Mouse (Mus musculus) testis, adult 2 months (tissue): ENCODE data around the gene Tanc1. TPM values are rescaled to one million over a fixed set of nuclear protein-coding genes. Genes with fewer than 3 reads are reported as not detected.

Source experiments
- H3K27ac ChIP-seq: fragments of 200-500 bp; 2 replicates; pipeline ENCODE4 v1.5.1; 2012; ENCODE audit warnings: low read depth, low read length; ENCODE audit not compliant: control insufficient read depth, insufficient read depth
- H3K27me3 ChIP-seq: fragments of 200-500 bp; 2 replicates; pipeline ENCODE4 v1.6.1; 2012; ENCODE audit warnings: mild to moderate bottlenecking, low read length, moderate library complexity; ENCODE audit not compliant: control insufficient read depth, insufficient read depth
- H3K36me3 ChIP-seq: fragments of 200-500 bp; 2 replicates; pipeline ENCODE4 v1.6.1; 2012; ENCODE audit warnings: mild to moderate bottlenecking, low read length; ENCODE audit not compliant: control insufficient read depth, insufficient read depth
- H3K4me1 ChIP-seq: fragments of 200-500 bp; 2 replicates; pipeline ENCODE4 v1.6.1; 2012; ENCODE audit warnings: low read length; ENCODE audit not compliant: control insufficient read depth, insufficient read depth
- H3K4me3 ChIP-seq: fragments of 200-500 bp; 2 replicates; pipeline ENCODE4 v1.5.1; 2012; ENCODE audit warnings: low read depth, mild to moderate bottlenecking, low read length, moderate library complexity, mixed read lengths; ENCODE audit not compliant: control insufficient read depth
- CTCF ChIP-seq: fragments of 200-500 bp; IDR thresholded peaks from 2 replicates; pipeline ENCODE4 v1.5.1; 2012; ENCODE audit warnings: low read depth, mild to moderate bottlenecking, inconsistent platforms, low read length, moderate library complexity; ENCODE audit not compliant: control insufficient read depth, insufficient read depth, insufficient replicate concordance
- POLR2A ChIP-seq: fragments of 200-500 bp; IDR thresholded peaks from 2 replicates; pipeline ENCODE4 v1.6.1; 2012; ENCODE audit warnings: low read depth, mild to moderate bottlenecking, inconsistent platforms, low read length, moderate library complexity; ENCODE audit not compliant: control insufficient read depth
- polyA plus RNA-seq: library from polyadenylated mRNA; depleted of rRNA; stranded (reverse); fragments of >200 nt; gene quantifications from 2 replicates; pipeline ENCODE4 v1.2.3, GENCODE M21; 2012

Tanc1 gene
- polyA plus RNA-seq, 1 experiment = 7.0 TPM

GRCm38 (mm10) chr2:59587387-59588095 is 24.3 kb upstream of the Tanc1 start:
- TF ChIP-seq POLR2A (no peak), CTCF (no peak)
- no peaks in the 10 kb centered on the region for H3K27me3 ChIP-seq

DNA sequence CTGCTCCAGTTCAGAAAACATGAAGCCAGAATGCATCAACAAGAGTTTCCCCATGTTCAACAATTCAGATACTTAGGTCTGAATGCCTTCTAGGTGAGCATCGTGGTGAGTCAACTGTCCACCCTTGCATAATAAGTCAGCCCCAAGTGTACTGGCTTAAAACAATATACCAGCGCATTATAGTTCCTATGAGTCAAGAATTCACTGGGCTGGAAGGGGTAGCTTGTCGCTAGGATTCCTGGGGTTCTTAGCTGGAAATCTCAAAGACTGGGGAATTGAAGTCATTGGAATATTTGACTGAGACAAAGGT is 23.8 kb upstream of the Tanc1 start:
- no peaks in the 10 kb centered on the region for H3K36me3 ChIP-seq
- no peak overlapping the region for H3K4me3 ChIP-seq
- H3K27ac ChIP-seq = no peak overlapping the region
- TF ChIP-seq POLR2A (no peak), CTCF (no peak)
- H3K4me1 ChIP-seq = peaks cover 4% of the 10 kb centered on the region
- no peaks in the 10 kb centered on the region for H3K27me3 ChIP-seq

More at GRCm38 (mm10) chr2:59587387-59588095, 24.3 kb upstream of the Tanc1 start:
- Histone ChIP-seq H3K4me3 (no peak overlapping the region), H3K27ac (no peak overlapping the region), H3K4me1 (peaks cover 4% of the 10 kb centered on the region), H3K36me3 (no peaks in the 10 kb centered on the region)

DNA sequence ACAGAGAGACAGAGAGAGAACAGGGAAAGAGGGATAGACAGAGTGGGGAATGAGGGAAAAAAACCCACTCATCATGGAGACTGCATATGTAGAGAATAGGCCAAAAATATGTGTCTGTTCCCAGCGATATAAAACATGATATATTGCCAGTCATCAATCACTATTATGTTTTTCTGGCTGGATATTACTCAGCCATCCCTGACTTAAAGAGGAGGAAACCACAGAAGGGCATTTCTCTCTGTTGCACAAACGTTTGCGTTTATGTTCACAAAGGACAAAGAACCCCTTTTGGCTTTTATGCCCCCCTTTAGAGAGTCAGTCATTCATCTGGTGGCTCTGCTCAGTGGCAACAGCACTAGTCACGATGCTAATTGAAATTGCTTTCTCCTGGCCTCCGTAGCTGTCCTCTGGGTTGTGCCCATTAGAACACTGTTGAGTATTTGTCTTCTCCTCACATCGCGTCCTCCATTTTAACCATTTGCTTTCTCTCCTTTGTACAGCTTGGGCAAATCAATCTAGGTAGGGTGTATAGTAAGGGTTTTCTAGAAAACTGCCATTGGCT is 18.4 kb upstream of the Tanc1 start:
- Histone ChIP-seq H3K4me3 (no peak overlapping the region), H3K27ac (no peak overlapping the region), H3K36me3 (no peaks in the 10 kb centered on the region), H3K27me3 (no peaks in the 10 kb centered on the region), H3K4me1 (peaks cover 4% of the 10 kb centered on the region)
- no peak for TF ChIP-seq CTCF
- no peak for TF ChIP-seq POLR2A

- Histone ChIP-seq H3K4me1 (peaks cover 4% of the 10 kb centered on the region), H3K27me3 (no peaks in the 10 kb centered on the region), H3K36me3 (no peaks in the 10 kb centered on the region), H3K4me3 (no peak overlapping the region), H3K27ac (no peak overlapping the region)
- TF ChIP-seq CTCF (no peak), POLR2A (no peak)
Observed at GRCm38 (mm10) chr2:59594095-59594494, 17.7 kb upstream of the Tanc1 start.

DNA sequence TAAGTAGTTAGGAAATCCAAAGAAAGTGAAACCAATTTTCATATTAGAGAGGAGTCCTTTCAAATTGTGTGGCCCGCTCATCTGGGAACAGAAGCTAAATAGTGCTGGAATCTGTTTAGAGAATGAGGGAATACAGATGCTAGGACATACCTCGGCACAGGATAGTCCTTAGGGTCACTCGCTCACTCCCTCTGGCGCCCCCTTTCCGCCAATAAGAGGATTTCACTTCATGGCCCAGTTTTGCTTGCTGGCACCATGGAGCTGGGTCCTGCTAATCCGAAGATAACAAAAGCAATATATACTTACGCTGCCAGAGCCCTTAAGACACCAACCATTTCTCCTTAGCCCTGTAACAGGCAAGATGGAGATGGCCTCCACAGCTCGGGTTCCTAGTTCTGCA is 15.3 kb upstream of the Tanc1 start:
- Histone ChIP-seq H3K4me3 (no peak overlapping the region), H3K4me1 (no peaks in the 10 kb centered on the region), H3K27me3 (no peaks in the 10 kb centered on the region), H3K36me3 (no peaks in the 10 kb centered on the region), H3K27ac (no peak overlapping the region)
- TF ChIP-seq CTCF (peak; percentile 52; the same call in 1 of the 2 replicates), POLR2A (no peak)

DNA sequence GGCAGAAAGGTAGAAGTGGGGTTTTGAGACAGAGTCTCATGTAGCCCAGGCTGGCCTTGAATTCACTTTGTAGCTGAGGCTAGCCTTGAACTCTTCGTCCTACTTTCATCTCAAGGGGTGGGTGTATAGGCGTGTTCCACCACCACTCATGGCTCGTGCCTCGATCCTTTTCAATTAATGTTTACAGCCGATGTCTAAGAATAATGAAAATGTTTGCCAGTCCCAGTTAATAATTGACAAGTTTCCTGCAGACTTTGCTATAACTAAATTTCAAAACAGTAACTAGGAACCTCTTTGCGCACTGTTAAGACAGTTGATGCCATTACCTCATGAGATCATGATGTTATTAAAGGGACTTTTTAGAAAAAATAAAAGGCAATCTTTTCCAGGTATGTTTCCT is 13.6 kb upstream of the Tanc1 start:
- H3K36me3 ChIP-seq = no peaks in the 10 kb centered on the region
- no peak overlapping the region for H3K4me3 ChIP-seq
- H3K27me3 ChIP-seq = no peaks in the 10 kb centered on the region
- no peak overlapping the region for H3K27ac ChIP-seq
- no peak for TF ChIP-seq POLR2A
- no peak for TF ChIP-seq CTCF
- no peaks in the 10 kb centered on the region for H3K4me1 ChIP-seq

- H3K27me3 ChIP-seq = no peaks in the 10 kb centered on the region
- no peaks in the 10 kb centered on the region for H3K4me1 ChIP-seq
- no peaks in the 10 kb centered on the region for H3K36me3 ChIP-seq
- H3K4me3 ChIP-seq = no peak overlapping the region
- TF ChIP-seq CTCF = no peak
- TF ChIP-seq POLR2A = no peak
- H3K27ac ChIP-seq = no peak overlapping the region
Observed at GRCm38 (mm10) chr2:59598894-59599293, 12.9 kb upstream of the Tanc1 start.
